Mouse (Mus musculus) liver, embryonic 12.5 days (tissue): Measurements from ENCODE around the gene 4931422A03Rik. TPM values are rescaled to one million over a fixed set of nuclear protein-coding genes. Genes with fewer than 3 reads are reported as not detected.
"Not testable (repeated sequence)": the region's sequence is repeated elsewhere in the genome, so short reads cannot be mapped to it uniquely, and the experiment has no call there.

Experiments
- ATAC-seq: fragments of 200-750 bp; cut with Nextera tagmentation; 2 replicates; pipeline ENCODE4 v1.8.0; 2017; ENCODE audit warnings: moderate number of reproducible peaks, mild to moderate bottlenecking, moderate library complexity
- H3K27ac ChIP-seq: fragments of 300-500 bp; sonication (generic); 2 replicates; pipeline ENCODE4 v1.5.1; 2016; ENCODE audit warnings: mild to moderate bottlenecking
- H3K27me3 ChIP-seq: fragments of 300-500 bp; sonication (generic); replicated peaks from 2 replicates; pipeline ENCODE4 v1.6.1; 2016; ENCODE audit warnings: mild to moderate bottlenecking, moderate library complexity
- H3K36me3 ChIP-seq: fragments of 300-500 bp; sonication (generic); 2 replicates; pipeline ENCODE4 v1.6.1; 2016; ENCODE audit warnings: mild to moderate bottlenecking, moderate library complexity
- H3K4me1 ChIP-seq: fragments of 300-500 bp; sonication (generic); 2 replicates; pipeline ENCODE4 v1.6.1; 2016
- H3K4me2 ChIP-seq: fragments of 300-500 bp; sonication (generic); 2 replicates; pipeline ENCODE4 v1.6.1; 2016; ENCODE audit warnings: mild to moderate bottlenecking, moderate library complexity
- H3K4me3 ChIP-seq: fragments of 300-500 bp; sonication (generic); 2 replicates; pipeline ENCODE4 v1.5.1; 2016; ENCODE audit warnings: mild to moderate bottlenecking, moderate library complexity
- H3K9ac ChIP-seq: fragments of 300-500 bp; sonication (generic); 2 replicates; pipeline ENCODE4 v1.6.1; 2016; ENCODE audit warnings: mild to moderate bottlenecking, moderate library complexity
- H3K9me3 ChIP-seq: fragments of 300-500 bp; sonication (generic); replicated peaks from 2 replicates; pipeline ENCODE4 v1.6.1; 2016; ENCODE audit warnings: mild to moderate bottlenecking, moderate library complexity
- WGBS: fragments of 180-500 bp; shearing (Covaris S2); methylation state at CpG from one replicate; pipeline ENCODE4 v1.1.7; 2016; ENCODE audit not compliant: insufficient replicate concordance; 5-methylcytosine and 5-hydroxymethylcytosine counted together
- polyA plus RNA-seq: library from polyadenylated mRNA; unstranded; fragments of >200 nt; fragmentation: Nextera tagmentation; extraction: Ambion mirVana; gene quantifications from 2 replicates; pipeline ENCODE4 v1.2.1, GENCODE M21; 2016

Gene 4931422A03Rik
- 2.1 and 2.4 TPM in 2 replicates for polyA plus RNA-seq

GRCm38 (mm10) chr2:104028139-104028723, at the start of gene 4931422A03Rik:
4931422A03Rik (minus strand) TSS chr2:104028361.
- peak within 1 kb of the TSS; percentile 97 for H3K4me3 ChIP-seq
- 1% methylated on average over 32 of the region's 32 CpGs for WGBS
- H3K36me3 ChIP-seq: peaks cover 28% of the 10 kb centered on the region
- H3K27ac ChIP-seq: peak within 1 kb of the TSS; percentile 94
- peak within 1 kb of the TSS; percentile 79 for H3K4me2 ChIP-seq
- H3K9ac ChIP-seq: peak within 1 kb of the TSS; percentile 99
- H3K9me3 ChIP-seq: no peaks in the 10 kb centered on the region
- peaks cover 34% of the 10 kb centered on the region for H3K4me1 ChIP-seq
- ATAC-seq: peak; percentile 59
- H3K27me3 ChIP-seq: 0 out of 2 replicates have a peak, but pooled peaks cover 3% of the 10 kb centered on the region

- peak; percentile 97 for ATAC-seq
- Histone ChIP-seq H3K9me3 (no peaks in the 10 kb centered on the region; the same call in 1 of the 2 replicates), H3K4me1 (peaks cover 47% of the 10 kb centered on the region), H3K4me3 (peak within 1 kb of the TSS; percentile 60), H3K9ac (peak within 1 kb of the TSS; percentile 72), H3K27me3 (no peaks in the 10 kb centered on the region), H3K36me3 (peaks cover 9% of the 10 kb centered on the region), H3K4me2 (peak within 1 kb of the TSS; percentile 77), H3K27ac (peak within 1 kb of the TSS; percentile 84)
- 3% methylated on average over 10 of the region's 13 CpGs for WGBS
Observed at GRCm38 (mm10) chr2:104069704-104070185, 41.6 kb upstream of the 4931422A03Rik start, which contains the start of gene Cd59b. Cd59b (plus strand) TSS chr2:104069849.

- not testable (repeated sequence) for H3K36me3 ChIP-seq, H3K9ac ChIP-seq, H3K9me3 ChIP-seq, H3K27me3 ChIP-seq, ATAC-seq, H3K4me3 ChIP-seq
- 48% methylated on average over 7 of the region's 7 CpGs for WGBS
- H3K27ac ChIP-seq: peak within 1 kb of the TSS; percentile 49; the same call in 1 of the 2 replicates
- H3K4me2 ChIP-seq: peak within 1 kb of the TSS; percentile 77; the same call in 1 of the 2 replicates
- peaks cover 57% of the 10 kb centered on the region for H3K4me1 ChIP-seq
Observed at GRCm38 (mm10) chr2:104068450-104068849, 40.3 kb upstream of the 4931422A03Rik start, which contains the start of gene Gm10799. Gm10799 (minus strand) TSS chr2:104068550.

GRCm38 (mm10) chr2:104065526-104065925, 37.4 kb upstream of the 4931422A03Rik start, which contains the start of gene Gm10912:
Gm10912 (plus strand) TSS chr2:104065826.
- not testable (repeated sequence) for H3K27me3 ChIP-seq, H3K4me3 ChIP-seq, H3K4me2 ChIP-seq, H3K9me3 ChIP-seq, H3K9ac ChIP-seq, H3K27ac ChIP-seq, ATAC-seq
- Histone ChIP-seq H3K4me1 (peaks cover 57% of the 10 kb centered on the region), H3K36me3 (peaks cover 21% of the 10 kb centered on the region)
- 80% methylated on average over 6 of the region's 6 CpGs for WGBS

GRCm38 (mm10) chr2:104064152-104064551, 36.0 kb upstream of the 4931422A03Rik start:
- H3K27me3 ChIP-seq: no peaks in the 10 kb centered on the region
- WGBS: 58% methylated on average over 2 of the region's 2 CpGs
- H3K9ac ChIP-seq: no peak overlapping the region
- H3K4me3 ChIP-seq: no peak overlapping the region
- H3K36me3 ChIP-seq: peaks cover 32% of the 10 kb centered on the region
- no peaks in the 10 kb centered on the region for H3K9me3 ChIP-seq
- no peak overlapping the region for H3K4me2 ChIP-seq
- no peak overlapping the region for H3K27ac ChIP-seq
- H3K4me1 ChIP-seq: peaks cover 44% of the 10 kb centered on the region
- ATAC-seq: peak; percentile 85

GRCm38 (mm10) chr2:104062665-104063064, 34.5 kb upstream of the 4931422A03Rik start:
- Histone ChIP-seq H3K36me3 (peaks cover 42% of the 10 kb centered on the region), H3K4me3 (no peak overlapping the region), H3K9me3 (no peaks in the 10 kb centered on the region), H3K27ac (no peak overlapping the region), H3K4me1 (peaks cover 35% of the 10 kb centered on the region), H3K4me2 (no peak overlapping the region), H3K27me3 (no peaks in the 10 kb centered on the region), H3K9ac (no peak overlapping the region)
- ATAC-seq: no peak

GRCm38 (mm10) chr2:104060996-104061395, 32.8 kb upstream of the 4931422A03Rik start:
- no peak overlapping the region for H3K4me2 ChIP-seq
- H3K27ac ChIP-seq: no peak overlapping the region
- no peak for ATAC-seq
- 92% methylated on average over 6 of the region's 6 CpGs for WGBS
- H3K36me3 ChIP-seq: peaks cover 45% of the 10 kb centered on the region
- no peak overlapping the region for H3K9ac ChIP-seq
- peaks cover 22% of the 10 kb centered on the region for H3K4me1 ChIP-seq
- H3K9me3 ChIP-seq: no peaks in the 10 kb centered on the region
- no peaks in the 10 kb centered on the region for H3K27me3 ChIP-seq
- no peak overlapping the region for H3K4me3 ChIP-seq

- H3K4me1 ChIP-seq: peaks cover 17% of the 10 kb centered on the region
- H3K27me3 ChIP-seq: no peaks in the 10 kb centered on the region
- no peak for ATAC-seq
- no peak overlapping the region for H3K4me2 ChIP-seq
- no peaks in the 10 kb centered on the region for H3K9me3 ChIP-seq
- no peak overlapping the region for H3K9ac ChIP-seq
- no peak overlapping the region for H3K4me3 ChIP-seq
- H3K36me3 ChIP-seq: peaks cover 53% of the 10 kb centered on the region
- no peak overlapping the region for H3K27ac ChIP-seq
- WGBS: 81% methylated on average over 10 of the region's 10 CpGs
Observed at GRCm38 (mm10) chr2:104059786-104060185, 31.6 kb upstream of the 4931422A03Rik start.

GRCm38 (mm10) chr2:104058954-104059353, 30.8 kb upstream of the 4931422A03Rik start:
- no peaks in the 10 kb centered on the region for H3K9me3 ChIP-seq
- H3K27me3 ChIP-seq: no peaks in the 10 kb centered on the region
- WGBS: 90% methylated on average over 4 of the region's 4 CpGs
- peaks cover 9% of the 10 kb centered on the region for H3K4me1 ChIP-seq
- no peak for ATAC-seq
- H3K4me3 ChIP-seq: no peak overlapping the region
- H3K36me3 ChIP-seq: peaks cover 61% of the 10 kb centered on the region
- H3K9ac ChIP-seq: no peak overlapping the region
- no peak overlapping the region for H3K27ac ChIP-seq
- no peak overlapping the region for H3K4me2 ChIP-seq

- H3K4me2 ChIP-seq: no peak overlapping the region
- H3K27me3 ChIP-seq: no peaks in the 10 kb centered on the region
- no peak overlapping the region for H3K27ac ChIP-seq
- H3K4me1 ChIP-seq: 0 out of 2 replicates have a peak, but pooled peaks cover 6% of the 10 kb centered on the region
- H3K4me3 ChIP-seq: no peak overlapping the region
- no peaks in the 10 kb centered on the region for H3K9me3 ChIP-seq
- WGBS: 74% methylated on average over 1 of the region's 1 CpGs
- peaks cover 67% of the 10 kb centered on the region for H3K36me3 ChIP-seq
- H3K9ac ChIP-seq: no peak overlapping the region
- no peak for ATAC-seq
Observed at GRCm38 (mm10) chr2:104058381-104058780, 30.2 kb upstream of the 4931422A03Rik start.

GRCm38 (mm10) chr2:104044479-104045080, 16.4 kb upstream of the 4931422A03Rik start:
- H3K4me3 ChIP-seq: no peak overlapping the region
- ATAC-seq: peak; percentile 78
- no peaks in the 10 kb centered on the region for H3K27me3 ChIP-seq
- peaks cover 77% of the 10 kb centered on the region for H3K36me3 ChIP-seq
- H3K9me3 ChIP-seq: no peaks in the 10 kb centered on the region
- peak overlapping the region; percentile 4; the same call in 1 of the 2 replicates for H3K4me2 ChIP-seq
- H3K4me1 ChIP-seq: peaks cover 26% of the 10 kb centered on the region
- 0 out of 2 replicates have a peak overlapping the region, but pooled peaks have one; percentile 3 for H3K9ac ChIP-seq
- peak overlapping the region; percentile 34; the same call in 1 of the 2 replicates for H3K27ac ChIP-seq
- WGBS: 16% methylated on average over 1 of the region's 1 CpGs
